22 mouse cellular contexts compared by ENCODE assay signal in the genomic region with DNA sequence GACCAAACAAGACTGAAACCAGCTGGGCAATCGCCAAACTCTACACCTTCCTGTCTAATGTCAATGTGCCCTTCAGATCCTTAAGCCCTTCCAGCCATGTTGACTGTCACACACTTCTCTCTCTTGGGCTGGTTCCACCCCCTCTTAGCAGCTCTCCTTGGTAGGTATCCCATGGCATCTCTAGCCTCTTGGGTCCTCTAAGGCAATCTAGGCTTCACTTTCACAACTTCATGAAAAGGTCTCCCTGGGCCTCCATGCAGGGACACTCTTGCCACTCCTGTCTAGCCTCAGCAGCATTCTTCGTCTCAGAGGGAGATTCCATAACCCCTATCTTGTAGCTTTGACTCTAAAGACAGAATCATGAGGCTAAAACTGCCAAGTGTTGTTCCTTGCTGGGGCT. TPM values are rescaled to one million over a fixed set of nuclear protein-coding genes. Genes with fewer than 3 reads are reported as not detected.
DNase-seq lines count a peak whose midpoint lies in the region; ATAC-seq and TF ChIP-seq lines count a peak whose summit lies in the region.
"Had no signal": no experiment of that assay in that cellular context is flagged by ENCODE, and none has a peak within 500 bp of the region (broad histone marks: within the 10 kb centered on the region; RNA-seq: fewer than 3 reads in every experiment).

No protein-coding gene starts in this region.

- peak; percentile 30 for ATAC-seq in liver, embryonic 16.5 days (ENCODE audit: low read depth)
- ATAC-seq: forebrain, embryonic 13.5 days; inflammation-experienced regulatory T-cells, adult 6 months; midbrain, embryonic 15.5 days had no signal

- peak overlapping the region; percentile 3 for H3K4me3 ChIP-seq in erythroblast, embryonic 14.5 days (replicated peaks)
- no peak overlapping the region for H3K4me3 ChIP-seq in liver, embryonic 16.5 days (ENCODE audit: low read depth, low read length)
- H3K4me3 ChIP-seq in lung, adult 2 months (replicated peaks; ENCODE audit: extremely low read depth, low read depth, low read length) = no peak overlapping the region
- H3K4me3 ChIP-seq: forebrain, embryonic 13.5 days; heart, embryonic 10.5 days; hindbrain, embryonic 12.5 days; midbrain, embryonic 15.5 days; neural tube, embryonic 15.5 days had no signal

- peak overlapping the region; percentile 51 for H3K9ac ChIP-seq in liver, embryonic 16.5 days (ENCODE audit: low read depth, low read length)
- H3K9ac ChIP-seq: forebrain, embryonic 13.5 days; hindbrain, embryonic 12.5 days; lung, embryonic 14.5 days; midbrain, embryonic 15.5 days; neural tube, embryonic 15.5 days had no signal

- intact Hi-C loops in gastrocnemius, postnatal 36 days (cut with DNase I) = no loop called here

- no peaks in the 10 kb centered on the region for H3K27me3 ChIP-seq in erythroblast, embryonic 14.5 days (ENCODE audit: control insufficient read depth)
- H3K27me3 ChIP-seq in liver, embryonic 16.5 days (ENCODE audit: control insufficient read depth, insufficient read depth, low read depth, low read length) = no peaks in the 10 kb centered on the region
- H3K27me3 ChIP-seq: hindbrain, embryonic 12.5 days; neural tube, embryonic 15.5 days had no signal

- peaks cover 11% of the 10 kb centered on the region for H3K36me3 ChIP-seq in erythroblast, embryonic 14.5 days (ENCODE audit: control insufficient read depth)
- H3K36me3 ChIP-seq in liver, embryonic 16.5 days (ENCODE audit: control insufficient read depth, insufficient read depth) = no peaks in the 10 kb centered on the region
- H3K36me3 ChIP-seq: heart, embryonic 10.5 days; hindbrain, embryonic 12.5 days; midbrain, embryonic 15.5 days; neural tube, embryonic 15.5 days had no signal

- peak; percentile 23 to 44 for DNase-seq in spleen, postnatal 10 days (ENCODE audit: low spot score in 2 of 2)
- DNase-seq in spleen, postnatal 36 days (ENCODE audit: low spot score in 2 of 2) = no peak
- no peak for DNase-seq in lung, adult 2 months
- no peak for DNase-seq in cerebellum, postnatal 4 days (ENCODE audit: low spot score in 2 of 2)
- DNase-seq in gastrocnemius, postnatal 36 days = no peak
- DNase-seq: adrenal gland, postnatal 36 days; cerebellum, adult 18-20 months; cerebellum, postnatal 36 days; gastrocnemius, postnatal 10 days; heart, postnatal 14 days; kidney, postnatal 36 days; lung, embryonic 14.5 days; lung, postnatal 4 days; right cerebral cortex, postnatal 14 days had no signal

- H3K4me1 ChIP-seq in erythroblast, embryonic 14.5 days (ENCODE audit: control insufficient read depth) = peaks cover 63% of the 10 kb centered on the region
- peaks cover 23% of the 10 kb centered on the region for H3K4me1 ChIP-seq in liver, embryonic 16.5 days (ENCODE audit: control insufficient read depth, low read depth, low read length)
- H3K4me1 ChIP-seq in lung, adult 2 months (ENCODE audit: control insufficient read depth, insufficient read depth, low read length) = no peaks in the 10 kb centered on the region
- H3K4me1 ChIP-seq: heart, embryonic 10.5 days; hindbrain, embryonic 12.5 days had no signal

- peak overlapping the region; percentile 91 for H3K27ac ChIP-seq in liver, embryonic 16.5 days (ENCODE audit: low read length)
- H3K27ac ChIP-seq: forebrain, embryonic 13.5 days; heart, embryonic 10.5 days; hindbrain, embryonic 12.5 days; midbrain, embryonic 15.5 days; neural tube, embryonic 15.5 days had no signal

- WGBS in liver, embryonic 16.5 days (ENCODE audit: insufficient replicate concordance) = 49% methylated on average over 2 of the region's 2 CpGs
- 78% methylated on average over 2 of the region's 2 CpGs for WGBS in lung, adult 2 months

- no peak for TF ChIP-seq POLR2A in lung, adult 2 months (IDR thresholded peaks at IDR 0.05; ENCODE audit: borderline replicate concordance, extremely low read depth, low read depth, low read length)

- peaks cover 10% of the 10 kb centered on the region for H3K9me3 ChIP-seq in erythroblast, embryonic 14.5 days (ENCODE audit: control insufficient read depth, low read length)
- peaks cover 2% of the 10 kb centered on the region; the same call in 1 of the 2 replicates for H3K9me3 ChIP-seq in liver, embryonic 16.5 days (replicated peaks; ENCODE audit: control insufficient read depth, low read length)
- H3K9me3 ChIP-seq: forebrain, embryonic 13.5 days; heart, embryonic 10.5 days; midbrain, embryonic 15.5 days; neural tube, embryonic 15.5 days had no signal

- peak overlapping the region; percentile 44 for H3K4me2 ChIP-seq in liver, embryonic 16.5 days (ENCODE audit: low read depth, low read length)
- H3K4me2 ChIP-seq: forebrain, embryonic 13.5 days; hindbrain, embryonic 12.5 days; lung, embryonic 14.5 days; midbrain, embryonic 15.5 days; neural tube, embryonic 15.5 days had no signal

- no peak for TF ChIP-seq CTCF in lung, adult 2 months (IDR thresholded peaks at IDR 0.05; ENCODE audit: insufficient read depth, low read length)

RNA-seq across cellular contexts. Expression of gene Optn, which starts 13.6 kb away (rescaled TPM):
- 1.8 and 2.2 TPM in 2 replicates for polyA plus RNA-seq in erythroblast, embryonic 14.5 days (2012)
- polyA plus RNA-seq in liver, embryonic 16.5 days (2015; fragmentation: Nextera tagmentation; extraction: Ambion mirVana) = 21.8 and 22.3 TPM in 2 replicates
- 4.2 and 5.0 TPM in 2 replicates for polyA plus RNA-seq in lung, adult 2 months (2012; rRNA removed)
- total RNA-seq in gastrocnemius, postnatal 36 days (2021) = 10 to 100 TPM; 66.8 to 73.0 TPM

Comparison
In these comparisons a context has a peak if more than half of its experiments do, and no peak if none do; other contexts are left out.
1. DNase-seq: peak in spleen, postnatal 10 days (2 of 2); none in spleen, postnatal 36 days (0 of 2), lung, adult 2 months (single experiment), cerebellum, postnatal 4 days (0 of 2) and gastrocnemius, postnatal 36 days (0 of 2).